In the genomic region with DNA sequence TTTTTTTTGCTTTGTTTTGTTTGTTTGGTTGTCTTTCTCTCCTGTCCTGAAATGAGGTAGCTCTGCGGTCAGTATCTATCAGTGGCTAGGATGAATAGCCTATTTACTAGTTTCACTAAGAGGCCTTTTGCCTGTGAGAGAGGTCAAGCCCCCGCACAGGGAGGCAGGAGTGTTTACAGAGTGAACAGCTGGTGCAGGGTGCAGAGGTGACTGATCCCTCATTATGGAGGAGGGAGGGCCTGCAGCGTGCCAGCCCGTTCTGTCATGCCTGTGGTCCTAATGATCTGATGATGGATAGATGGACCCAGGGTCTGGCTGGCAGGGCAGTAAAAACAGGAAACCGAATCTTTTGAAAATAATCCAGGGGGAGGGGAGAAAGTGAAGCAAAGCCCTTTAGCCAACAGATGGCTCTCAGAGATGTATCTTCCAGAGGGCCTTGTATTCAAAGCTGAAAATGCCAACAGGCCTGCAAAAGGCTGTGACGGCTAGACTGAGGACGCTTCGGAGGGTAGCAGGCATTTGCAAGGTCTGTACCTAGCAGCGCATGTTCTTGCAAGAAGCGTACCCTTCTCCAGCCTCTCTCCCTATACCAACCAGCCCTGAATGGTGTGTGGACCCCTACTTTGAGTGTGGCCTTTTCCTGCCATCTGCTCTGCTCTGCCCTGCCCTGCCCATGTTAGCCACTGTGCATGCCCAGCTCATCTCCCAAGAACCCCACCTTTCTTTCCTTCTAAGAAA, we compare ENCODE assay signal across 10 mouse cellular contexts. TPM values are rescaled to one million over a fixed set of nuclear protein-coding genes. Genes with fewer than 3 reads are reported as not detected.
DNase-seq lines count a peak whose midpoint lies in the region; ATAC-seq and TF ChIP-seq lines count a peak whose summit lies in the region.
"Had no signal": no experiment of that assay in that cellular context is flagged by ENCODE, and none has a peak within 500 bp of the region (broad histone marks: within the 10 kb centered on the region; RNA-seq: fewer than 3 reads in every experiment).

No protein-coding gene starts in this region.

- H3K79me2 ChIP-seq in heart, adult 2 months (replicated peaks; ENCODE audit: control insufficient read depth, insufficient read depth, low read length), result peaks cover 1% of the 10 kb centered on the region; the same call in 1 of the 2 replicates

- H3K27me3 ChIP-seq in forebrain, embryonic 14.5 days (replicated peaks; ENCODE audit: control insufficient read depth, insufficient read depth, low read length), result no peaks in the 10 kb centered on the region
- H3K27me3 ChIP-seq in liver, embryonic 11.5 days (replicated peaks; ENCODE audit: control insufficient read depth, insufficient read depth, low read length), result no peaks in the 10 kb centered on the region
- no peaks in the 10 kb centered on the region for H3K27me3 ChIP-seq in neural tube, embryonic 12.5 days (replicated peaks)
- H3K27me3 ChIP-seq in heart, adult 2 months (ENCODE audit: control insufficient read depth, insufficient read depth, low read length), result no peaks in the 10 kb centered on the region

- H3K9ac ChIP-seq in forebrain, embryonic 14.5 days (ENCODE audit: low read length), result 0 out of 2 replicates have a peak overlapping the region, but pooled peaks have one; percentile 0
- H3K9ac ChIP-seq in liver, embryonic 11.5 days (ENCODE audit: low read depth, low read length), result no peak overlapping the region
- no peak overlapping the region for H3K9ac ChIP-seq in neural tube, embryonic 12.5 days
- H3K9ac ChIP-seq in heart, adult 2 months (ENCODE audit: low read depth, low read length), result no peak overlapping the region

- H3K27ac ChIP-seq in forebrain, embryonic 14.5 days (ENCODE audit: low read depth, low read length), result peak overlapping the region; percentile 41; the same call in 1 of the 2 replicates
- no peak overlapping the region for H3K27ac ChIP-seq in liver, embryonic 11.5 days (ENCODE audit: low read depth, low read length)
- H3K27ac ChIP-seq in neural tube, embryonic 12.5 days, result peak overlapping the region; percentile 33; the same call in 1 of the 2 replicates
- H3K27ac ChIP-seq in heart, adult 2 months, result no peak overlapping the region

- H3K4me2 ChIP-seq in forebrain, embryonic 14.5 days (ENCODE audit: low read length), result no peak overlapping the region
- no peak overlapping the region for H3K4me2 ChIP-seq in liver, embryonic 11.5 days
- H3K4me2 ChIP-seq in neural tube, embryonic 12.5 days (replicated peaks), result no peak overlapping the region

- H3K36me3 ChIP-seq in forebrain, embryonic 14.5 days (ENCODE audit: control insufficient read depth, insufficient read depth, low read length), result no peaks in the 10 kb centered on the region
- no peaks in the 10 kb centered on the region for H3K36me3 ChIP-seq in liver, embryonic 11.5 days (ENCODE audit: control insufficient read depth, insufficient read depth, low read length)
- no peaks in the 10 kb centered on the region for H3K36me3 ChIP-seq in neural tube, embryonic 12.5 days
- H3K36me3 ChIP-seq in heart, adult 2 months (ENCODE audit: control insufficient read depth, insufficient read depth, low read length), result no peaks in the 10 kb centered on the region
- H3K36me3 ChIP-seq: G1E had no signal

- no peaks in the 10 kb centered on the region for H3K9me3 ChIP-seq in forebrain, embryonic 14.5 days (replicated peaks; ENCODE audit: control insufficient read depth, low read length)
- H3K9me3 ChIP-seq in liver, embryonic 11.5 days (ENCODE audit: control insufficient read depth, low read length), result no peaks in the 10 kb centered on the region
- no peaks in the 10 kb centered on the region for H3K9me3 ChIP-seq in neural tube, embryonic 12.5 days

- peak; percentile 25 to 39 for DNase-seq in kidney, postnatal 36 days
- DNase-seq in kidney, postnatal 10 days, result no peak
- peak; percentile 41 for DNase-seq in forebrain, embryonic 14.5 days (ENCODE audit: low spot score)
- DNase-seq in liver, embryonic 11.5 days (ENCODE audit: low spot score), result peak; percentile 41
- no peak for DNase-seq in right cerebral cortex, postnatal 36 days (ENCODE audit: low spot score in 2 of 2)
- no peak for DNase-seq in left cerebral cortex, adult 9 months (ENCODE audit: low spot score in 2 of 2)
- DNase-seq in heart, adult 2 months, result no peak
- DNase-seq: cerebellum, adult 9-10 months had no signal

- TF ChIP-seq CTCF in heart, adult 2 months (IDR thresholded peaks at IDR 0.05), result no peak

- 45% methylated on average over 10 of the region's 10 CpGs for WGBS in forebrain, embryonic 14.5 days
- WGBS in liver, embryonic 11.5 days, result 45% methylated on average over 10 of the region's 10 CpGs
- WGBS in neural tube, embryonic 12.5 days, result 19% methylated on average over 10 of the region's 10 CpGs
- 71% methylated on average over 10 of the region's 10 CpGs for WGBS in heart, adult 2 months

- TF ChIP-seq POLR2A in heart, adult 2 months (IDR thresholded peaks at IDR 0.05; ENCODE audit: insufficient read depth, low read depth, low read length), result no peak

- TF ChIP-seq EP300 in heart, adult 2 months (IDR thresholded peaks at IDR 0.05; ENCODE audit: insufficient read depth, low read depth, low read length), result no peak

- intact Hi-C loops in heart, adult 2 months (cut with DNase I), result no loop called here

- H3K4me1 ChIP-seq in forebrain, embryonic 14.5 days (ENCODE audit: control insufficient read depth, insufficient read depth, low read length), result peaks cover 17% of the 10 kb centered on the region
- peaks cover 23% of the 10 kb centered on the region for H3K4me1 ChIP-seq in liver, embryonic 11.5 days (replicated peaks; ENCODE audit: control insufficient read depth, insufficient read depth, low read length)
- H3K4me1 ChIP-seq in neural tube, embryonic 12.5 days, result peaks cover 37% of the 10 kb centered on the region
- peaks cover 18% of the 10 kb centered on the region for H3K4me1 ChIP-seq in heart, adult 2 months (ENCODE audit: control insufficient read depth, insufficient read depth, low read length)

- H3K4me3 ChIP-seq in forebrain, embryonic 14.5 days (ENCODE audit: low read depth, low read length), result no peak overlapping the region
- no peak overlapping the region for H3K4me3 ChIP-seq in liver, embryonic 11.5 days (ENCODE audit: low read depth, low read length)
- H3K4me3 ChIP-seq in neural tube, embryonic 12.5 days, result no peak overlapping the region
- H3K4me3 ChIP-seq in heart, adult 2 months, result no peak overlapping the region

- peak; percentile 60; the same call in 1 of the 2 replicates for ATAC-seq in forebrain, embryonic 14.5 days
- ATAC-seq in liver, embryonic 11.5 days (replicated peaks; ENCODE audit: low FRiP score), result peak; percentile 56; the same call in 1 of the 2 replicates
- peak; percentile 65; the same call in 1 of the 2 replicates for ATAC-seq in neural tube, embryonic 12.5 days (ENCODE audit: low FRiP score, low read depth)

RNA-seq across cellular contexts. Expression of a gene that starts 38.2 kb away (rescaled TPM):
- polyA plus RNA-seq in forebrain, embryonic 14.5 days (2014; fragmentation: Nextera tagmentation; extraction: Ambion mirVana), result 12.6 and 12.8 TPM in 2 replicates
- 4.2 and 6.8 TPM in 2 replicates for polyA plus RNA-seq in liver, embryonic 11.5 days (2014; fragmentation: Nextera tagmentation; extraction: Ambion mirVana)
- 11.5 and 13.6 TPM in 2 replicates for polyA plus RNA-seq in neural tube, embryonic 12.5 days (2016; fragmentation: Nextera tagmentation; extraction: Ambion mirVana)
- total RNA-seq in heart, adult 2 months (2021), result 1 to 10 TPM; 9.9 to 10.0 TPM
- 7.3 and 8.5 TPM in 2 replicates for polyA plus RNA-seq in heart, adult 2 months (2012; rRNA removed)
- polyA plus RNA-seq: G1E had no signal

Comparison
In these comparisons a context has a peak if more than half of its experiments do, and no peak if none do; other contexts are left out.
1. DNase-seq: peak in kidney, postnatal 36 days (2 of 2), forebrain, embryonic 14.5 days (single experiment) and liver, embryonic 11.5 days (single experiment); none in kidney, postnatal 10 days (single experiment), right cerebral cortex, postnatal 36 days (0 of 2), left cerebral cortex, adult 9 months (0 of 2) and heart, adult 2 months (0 of 2).
2. H3K27ac ChIP-seq: peak in forebrain, embryonic 14.5 days (single experiment) and neural tube, embryonic 12.5 days (single experiment); none in liver, embryonic 11.5 days (single experiment) and heart, adult 2 months (single experiment).
3. Peak in every context shown above with its lines, with median percentiles within 50 percentile points of each other: ATAC-seq.